Mouse (Mus musculus) embryo, embryonic 11 days (tissue): ENCODE data around the gene Atg4b.
A peak's percentile ranks its signal among the peaks of the same experiment; 100 is the strongest.

Experiments
- DNase-seq: peaks from one replicate; pipeline ENCODE4 v3.0.0-alpha.2; 2015

Gene Atg4b

DNA sequence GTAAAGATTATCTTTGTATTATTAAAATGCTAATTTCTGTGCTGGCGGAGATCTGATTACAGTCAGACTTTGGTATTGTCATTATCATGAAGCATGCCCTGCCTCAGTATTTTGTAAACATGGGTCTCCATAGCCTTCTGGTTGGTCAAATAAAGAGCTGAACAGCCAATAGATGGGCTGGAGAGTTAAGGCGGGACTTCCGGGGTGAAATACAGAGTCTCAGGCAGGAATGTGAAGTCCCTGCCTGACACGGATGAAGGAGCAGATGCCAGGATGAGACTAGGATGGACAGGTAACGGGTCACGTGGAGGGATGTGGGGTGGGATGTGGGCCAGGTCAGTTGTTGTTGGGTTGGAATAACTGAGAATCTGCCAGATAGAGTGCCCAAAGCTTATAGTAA is at the start of gene Atg4b:
Gene Atg4b (plus strand): TSS at position 211 of the 400 bp plus-strand sequence.
- no peak for DNase-seq

DNA sequence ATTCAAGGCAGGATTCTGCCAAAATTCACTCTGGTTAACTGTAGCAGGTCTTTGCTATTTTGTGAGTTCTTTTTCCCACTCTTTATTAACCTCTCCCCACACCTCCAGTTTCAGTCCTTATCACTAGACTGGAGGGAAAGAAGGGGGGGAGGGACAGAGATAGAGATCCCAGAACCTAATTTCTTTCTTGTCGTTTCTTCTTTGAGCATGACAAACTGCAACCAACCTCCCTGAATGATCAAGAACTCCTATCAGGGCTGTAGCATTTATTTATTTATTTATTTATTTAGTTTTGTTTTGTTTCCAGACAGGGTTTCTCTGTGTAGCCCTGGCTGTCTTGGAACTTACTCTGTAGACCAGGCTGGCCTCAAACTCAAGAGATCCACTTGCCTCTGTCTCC is 49.2 kb upstream of the Atg4b start:
- no peak for DNase-seq

GRCm38 (mm10) chr1:93703472-93704048 is 47.7 kb upstream of the Atg4b start:
- no peak for DNase-seq

DNA sequence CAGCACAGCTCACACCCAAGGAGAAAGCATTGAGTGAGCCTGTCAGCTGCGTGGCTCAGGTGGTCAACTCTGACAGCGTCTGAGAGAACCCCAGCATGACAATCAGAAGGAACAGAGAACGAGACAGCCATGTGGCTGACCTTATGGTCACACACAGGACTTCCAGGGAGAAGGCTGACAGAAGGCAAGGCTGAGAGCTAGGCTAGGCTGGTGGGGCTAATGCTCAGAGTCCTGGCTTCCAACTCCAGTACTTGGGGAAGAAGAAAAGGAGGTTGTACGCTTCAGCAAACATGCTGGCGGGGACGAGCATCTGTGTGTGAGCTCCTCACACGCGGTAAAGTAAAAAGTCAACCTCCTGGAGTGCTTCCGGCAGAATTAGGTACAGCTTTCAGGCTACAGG is 47.0 kb upstream of the Atg4b start:
- no peak for DNase-seq

DNA sequence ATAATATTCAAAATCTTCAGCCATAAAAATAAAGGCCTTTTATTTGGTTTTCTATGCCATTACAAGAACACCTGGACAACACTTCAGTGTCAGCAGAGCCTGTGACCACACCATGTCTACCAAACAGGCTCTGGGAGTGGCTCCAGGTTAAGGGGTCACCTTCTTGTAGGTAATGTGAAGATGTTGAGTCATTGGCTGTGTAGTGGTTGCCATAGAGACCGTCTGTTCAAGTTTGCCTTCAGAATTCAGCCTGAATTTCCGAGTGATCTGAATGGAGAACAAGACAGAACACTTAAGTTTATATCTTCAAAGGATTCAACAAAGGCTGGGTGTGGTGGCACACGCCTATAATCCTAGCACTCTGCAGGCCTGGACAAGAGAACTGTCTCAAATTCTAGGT is 45.9 kb upstream of the Atg4b start:
- DNase-seq, result no peak

DNA sequence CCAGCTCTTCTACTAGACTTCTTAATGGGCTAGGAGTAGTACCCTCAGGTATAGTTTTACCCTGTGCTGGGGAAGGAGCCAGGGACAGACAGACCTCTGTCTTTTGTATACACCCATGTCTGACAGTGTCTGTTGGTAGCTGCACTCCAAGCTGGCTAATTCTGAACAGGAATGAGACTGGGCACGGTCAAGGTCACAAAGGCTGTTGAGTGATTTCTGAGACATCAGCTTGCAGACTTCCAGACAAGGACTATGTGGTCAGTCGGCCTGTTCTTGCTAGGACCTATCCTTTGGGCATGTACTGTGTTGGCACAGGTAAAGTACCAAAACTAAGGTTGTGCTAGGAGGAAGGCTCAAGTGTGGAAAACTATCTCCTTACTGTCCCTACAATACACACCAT is 35.1 kb upstream of the Atg4b start:
- DNase-seq, result no peak

- no peak for DNase-seq
These were observed 29.7 kb upstream of the Atg4b start for GRCm38 (mm10) chr1:93721557-93721956.

DNA sequence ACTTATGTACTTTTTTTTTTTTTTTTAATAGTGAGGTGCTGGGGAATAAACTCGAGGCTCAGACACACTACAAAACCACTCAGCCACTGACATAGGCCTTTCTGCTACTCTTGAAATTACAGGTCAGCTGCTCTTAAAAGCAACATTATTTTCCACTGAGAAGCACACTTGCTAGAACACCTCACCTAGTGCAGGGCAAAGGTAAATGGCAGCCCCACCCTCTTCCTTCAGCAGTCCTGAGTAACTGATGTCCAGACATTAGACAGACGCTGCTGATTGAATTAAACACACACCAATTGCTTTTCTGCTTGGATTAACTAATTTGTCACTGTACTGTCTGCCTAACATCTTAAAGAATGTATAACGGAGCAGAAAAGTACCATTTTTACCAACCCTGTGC is 26.7 kb upstream of the Atg4b start:
- DNase-seq, result no peak

DNA sequence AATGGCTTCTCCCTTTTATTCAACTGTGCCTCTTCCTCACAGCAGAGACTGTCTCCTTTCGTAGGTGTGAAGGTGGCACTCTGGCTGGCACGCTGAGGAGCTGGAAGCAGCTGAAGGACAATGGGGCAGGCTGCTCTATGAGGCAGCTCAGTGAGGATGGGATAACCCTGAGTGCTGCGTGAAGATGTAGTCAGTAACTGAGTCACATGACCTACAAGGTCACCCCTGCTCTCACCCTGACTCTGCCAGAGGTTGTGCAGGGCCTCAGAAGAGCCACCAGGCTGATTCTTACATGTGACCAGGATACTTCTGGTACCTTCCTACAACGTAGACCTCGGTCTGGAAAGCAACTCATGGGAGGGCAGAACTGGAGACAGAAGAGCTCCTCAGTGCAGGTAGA is 25.6 kb upstream of the Atg4b start:
- no peak for DNase-seq

- no peak for DNase-seq
These were observed 25.2 kb upstream of the Atg4b start for GRCm38 (mm10) chr1:93726116-93726515.

DNA sequence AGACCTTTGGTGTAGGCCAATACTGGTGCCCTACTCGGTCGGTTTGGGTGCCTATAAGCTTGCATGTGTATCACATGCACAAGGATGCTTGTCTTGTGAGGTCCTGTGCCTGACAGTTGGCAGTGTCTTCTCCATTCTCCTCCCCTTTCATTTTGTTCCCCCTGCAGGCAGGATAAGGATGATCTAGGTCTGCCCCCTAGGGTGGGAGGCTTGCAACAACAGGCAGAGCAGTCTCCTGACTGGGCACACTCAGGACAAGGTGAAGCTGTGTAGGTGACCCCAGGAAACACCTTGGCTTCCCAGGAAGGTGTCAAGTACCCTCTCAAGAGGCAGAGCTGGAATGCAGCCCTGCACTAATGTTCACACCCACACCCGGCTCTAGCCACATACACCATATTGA is 24.3 kb upstream of the Atg4b start:
- peak; percentile 48 for DNase-seq

GRCm38 (mm10) chr1:93731103-93731502 is 20.2 kb upstream of the Atg4b start:
- DNase-seq, result no peak

GRCm38 (mm10) chr1:93731880-93732281 is 19.4 kb upstream of the Atg4b start:
- peak; percentile 18 for DNase-seq

DNA sequence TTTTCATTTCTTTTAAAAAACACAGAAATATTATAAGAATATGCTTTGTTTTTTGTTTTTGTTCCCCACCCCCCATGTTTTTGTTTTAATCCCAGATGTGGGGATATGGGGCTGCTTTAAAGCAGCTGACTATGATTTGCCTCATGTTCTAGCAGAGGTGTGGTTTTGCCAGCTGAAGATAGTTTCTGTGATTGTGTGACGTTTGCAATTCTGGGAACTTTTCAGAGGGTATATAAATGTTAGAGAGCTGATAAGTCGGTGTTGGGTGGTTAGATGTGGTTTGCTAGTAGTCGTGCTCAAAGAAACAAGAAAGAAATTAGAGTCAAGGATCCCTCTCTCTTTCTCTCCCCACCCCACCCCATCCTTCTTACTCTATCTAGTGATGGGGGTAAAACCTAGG is 15.4 kb upstream of the Atg4b start:
- DNase-seq, result no peak

GRCm38 (mm10) chr1:93737711-93738110 is 13.6 kb upstream of the Atg4b start:
- DNase-seq, result no peak

GRCm38 (mm10) chr1:93740671-93741070 is 10.6 kb upstream of the Atg4b start:
- DNase-seq, result no peak

DNA sequence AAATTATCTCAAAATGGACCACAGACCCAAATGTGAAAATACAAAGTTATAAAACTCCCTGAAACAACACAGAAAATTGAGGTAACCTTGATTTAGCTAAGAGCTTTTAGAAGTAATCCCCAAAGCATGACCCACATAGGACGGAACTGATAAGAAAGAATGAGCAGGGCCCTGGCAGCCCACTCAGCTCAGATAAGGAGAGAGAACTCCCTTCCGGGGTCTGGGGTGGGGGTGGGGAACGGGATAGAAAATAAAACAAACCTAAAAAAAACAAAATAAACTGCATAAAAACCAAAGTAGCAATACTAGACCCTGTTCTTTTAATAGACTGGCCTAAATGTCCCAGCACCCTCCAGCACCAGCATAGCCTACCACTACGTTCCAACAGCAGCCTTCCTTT is 9.3 kb upstream of the Atg4b start:
- DNase-seq, result no peak

DNA sequence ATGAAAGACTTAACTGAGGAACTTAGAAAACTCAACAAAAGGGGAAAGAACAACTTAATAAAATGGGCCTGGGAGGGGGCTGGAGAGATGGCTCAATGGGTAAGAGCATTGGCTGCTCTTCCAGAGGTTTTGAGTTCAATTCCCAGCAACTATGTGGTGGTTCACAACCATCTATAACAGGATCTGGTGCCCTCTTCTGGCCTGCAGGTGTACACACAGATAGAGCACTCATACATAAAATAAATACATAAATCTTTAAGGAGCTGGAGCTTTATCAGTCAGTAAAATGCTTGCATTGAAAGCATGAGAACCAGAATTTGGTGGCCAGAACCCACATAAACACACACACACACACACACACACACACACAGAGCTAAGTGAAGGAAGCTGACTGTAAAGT is 8.4 kb upstream of the Atg4b start:
- DNase-seq, result no peak

DNA sequence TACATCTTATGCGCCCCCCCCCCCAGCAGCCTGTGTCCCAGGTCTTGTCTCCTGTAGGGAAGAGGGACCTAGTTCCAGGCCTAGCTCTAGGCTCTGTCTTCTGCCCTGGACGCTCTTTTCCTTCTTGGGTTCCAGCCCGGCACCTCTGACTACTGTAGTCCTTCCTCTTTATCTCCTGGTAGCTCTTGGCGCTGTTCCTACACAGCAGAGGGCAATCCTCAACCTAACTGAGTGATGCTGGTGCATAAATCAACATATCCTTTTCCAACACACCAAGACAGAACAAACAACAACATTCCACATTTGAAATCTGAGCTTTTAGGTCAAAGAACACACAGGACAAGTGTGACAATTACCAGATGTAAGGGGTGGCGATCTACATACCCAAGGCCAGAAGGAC is 5.1 kb upstream of the Atg4b start:
- no peak for DNase-seq

DNA sequence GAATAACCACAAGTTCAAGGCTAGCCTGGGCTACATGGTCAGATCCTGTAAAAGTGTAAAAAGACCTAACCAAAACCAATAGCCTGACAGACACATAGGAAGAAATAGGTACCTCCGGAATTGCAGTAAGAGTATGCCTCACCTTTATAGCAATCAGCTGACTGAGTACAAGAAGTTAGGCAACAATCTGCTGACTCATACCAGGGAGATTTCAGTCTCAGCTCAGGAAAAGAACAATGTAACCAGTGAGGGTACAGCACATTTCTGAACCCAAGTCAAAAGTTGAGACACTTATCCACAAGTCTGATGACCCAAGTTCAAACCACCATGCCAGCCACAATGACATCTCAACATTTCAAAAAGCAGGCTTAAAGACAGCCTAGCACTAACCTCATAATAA is 2.8 kb upstream of the Atg4b start:
- no peak for DNase-seq

DNA sequence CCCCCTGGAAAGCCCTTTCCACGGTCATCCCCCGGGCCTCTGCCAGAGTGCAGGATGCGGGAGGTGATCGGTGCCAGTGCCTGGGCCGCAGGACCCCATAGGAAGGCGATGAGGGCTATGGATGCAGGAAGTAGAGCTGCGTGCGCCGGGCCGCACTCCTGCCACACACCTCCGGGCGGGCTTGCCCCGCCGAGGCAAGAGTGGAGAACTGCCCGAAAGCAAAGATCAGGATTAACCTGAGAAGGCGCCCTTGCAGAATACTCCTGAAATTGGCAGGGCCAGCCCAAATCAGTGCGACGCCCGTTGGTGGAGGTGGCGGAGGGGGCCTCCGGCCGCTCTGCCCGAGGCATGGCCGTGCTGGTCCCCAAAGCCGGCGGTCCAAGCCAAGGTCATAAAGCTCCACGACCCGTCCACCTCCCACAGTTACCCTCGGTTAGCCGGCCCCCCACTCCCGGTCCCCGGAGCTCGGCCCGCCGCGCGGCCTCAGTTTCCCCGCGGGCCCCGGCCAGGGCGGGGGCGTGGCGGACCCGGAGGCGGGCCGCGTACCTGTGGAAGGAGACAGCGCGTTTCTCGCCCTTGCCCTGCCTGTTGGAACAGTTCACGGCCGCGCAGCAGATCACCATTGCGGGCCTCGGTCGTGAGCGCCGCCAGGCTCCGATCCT is 2.7 kb downstream of the Atg4b start:
- DNase-seq, result peak; percentile 65

- peak; percentile 96 for DNase-seq
These were observed 3.4 kb downstream of the Atg4b start, which contains the start of gene Thap4 for GRCm38 (mm10) chr1:93754573-93755290. Gene Thap4, minus strand, starts transcription at chr1:93754864.

- no peak for DNase-seq
These were observed 4.0 kb downstream of the Atg4b start for GRCm38 (mm10) chr1:93755291-93755610.

DNA sequence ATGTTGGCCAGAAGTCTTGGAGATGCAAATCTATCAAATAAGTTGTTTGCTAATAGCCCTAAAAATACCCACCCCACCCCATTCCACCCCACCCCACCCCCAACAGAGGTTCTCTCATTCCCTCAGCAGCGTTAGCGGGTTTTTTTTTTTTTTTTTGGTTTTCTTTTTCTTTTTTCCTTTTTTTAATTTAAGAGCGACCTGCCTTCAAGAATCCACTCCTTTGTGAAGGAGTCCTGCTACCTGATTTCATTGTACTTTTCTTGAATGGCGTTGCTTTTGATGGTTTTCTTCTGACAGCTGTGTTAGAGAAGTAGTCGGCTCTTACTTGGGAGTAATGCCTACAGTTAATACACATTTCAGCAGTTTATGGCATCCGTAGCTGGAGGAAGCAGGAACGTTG is 4.3 kb downstream of the Atg4b start:
- DNase-seq, result no peak

DNA sequence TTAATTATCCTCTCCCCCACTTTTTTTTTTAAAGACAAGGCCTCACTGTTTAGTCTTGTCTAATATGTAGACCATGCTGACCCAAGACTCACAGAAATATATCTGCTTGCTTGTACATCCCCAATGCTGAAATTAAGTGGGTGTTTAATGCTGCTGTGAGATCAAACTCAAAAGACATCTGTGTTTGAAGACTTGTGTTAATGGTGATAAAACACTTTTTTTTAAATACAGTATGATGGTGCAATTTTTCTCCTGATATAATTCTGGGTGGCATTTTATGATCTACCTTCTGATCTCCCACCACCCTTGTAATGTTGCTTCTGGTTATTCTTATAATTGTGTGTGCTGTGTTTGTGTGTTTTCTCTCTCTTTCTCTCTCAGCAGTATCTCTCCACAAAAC is 4.9 kb downstream of the Atg4b start:
- DNase-seq, result no peak
